Mouse (Mus musculus): ENCODE results near the gene Gm26897. TPM values are rescaled to one million over a fixed set of nuclear protein-coding genes. Genes with fewer than 3 reads are reported as not detected.

Gene Gm26897
- polyA plus RNA-seq, 1 experiment from 2014 or later = not detected

- DNase-seq (ENCODE audit: low spot score) = peak; percentile 74
- H3K36me3 ChIP-seq (replicated peaks) = no peaks in the 10 kb centered on the region
- peak overlapping the region; percentile 39 for H3K4me3 ChIP-seq
- peaks cover 17% of the 10 kb centered on the region; the same call in 1 of the 2 replicates for H3K27me3 ChIP-seq (replicated peaks; ENCODE audit: low read depth, poor library complexity, severe bottlenecking)
- WGBS = 10% methylated on average over 5 of the region's 5 CpGs
- no peaks in the 10 kb centered on the region for H3K9me3 ChIP-seq
- peaks cover 30% of the 10 kb centered on the region for H3K4me1 ChIP-seq
- peak overlapping the region; percentile 79 for H3K27ac ChIP-seq (replicated peaks)
Measured at GRCm38 (mm10) chr5:111755330-111755729, 21.6 kb downstream of the Gm26897 start.

GRCm38 (mm10) chr5:111760721-111761480 is 27.2 kb downstream of the Gm26897 start:
- Histone ChIP-seq H3K9me3 (no peaks in the 10 kb centered on the region), H3K4me3 (peak overlapping the region; percentile 52), H3K27ac (replicated peaks) (peak overlapping the region; percentile 81), H3K27me3 (replicated peaks; ENCODE audit: low read depth, poor library complexity, severe bottlenecking) (peaks cover 26% of the 10 kb centered on the region), H3K36me3 (replicated peaks) (no peaks in the 10 kb centered on the region), H3K4me1 (peaks cover 37% of the 10 kb centered on the region)
- peak; percentile 30 for DNase-seq (ENCODE audit: low spot score)
- 27% methylated on average over 10 of the region's 10 CpGs for WGBS

- Histone ChIP-seq H3K36me3 (replicated peaks) (no peaks in the 10 kb centered on the region), H3K4me1 (peaks cover 35% of the 10 kb centered on the region), H3K4me3 (peak overlapping the region; percentile 52), H3K9me3 (no peaks in the 10 kb centered on the region), H3K27ac (replicated peaks) (peak overlapping the region; percentile 81), H3K27me3 (replicated peaks; ENCODE audit: low read depth, poor library complexity, severe bottlenecking) (peaks cover 26% of the 10 kb centered on the region)
- peak; percentile 70 for DNase-seq (ENCODE audit: low spot score)
- WGBS = under 1% methylated on average over 12 of the region's 12 CpGs
Measured at GRCm38 (mm10) chr5:111761574-111761973, 27.9 kb downstream of the Gm26897 start.

GRCm38 (mm10) chr5:111762085-111762484 is 28.4 kb downstream of the Gm26897 start:
- peak; percentile 75 for DNase-seq (ENCODE audit: low spot score)
- Histone ChIP-seq H3K9me3 (no peaks in the 10 kb centered on the region), H3K36me3 (replicated peaks) (no peaks in the 10 kb centered on the region), H3K27me3 (replicated peaks; ENCODE audit: low read depth, poor library complexity, severe bottlenecking) (peaks cover 26% of the 10 kb centered on the region), H3K27ac (replicated peaks) (peak overlapping the region; percentile 60), H3K4me1 (peaks cover 36% of the 10 kb centered on the region), H3K4me3 (peak overlapping the region; percentile 52)
- 8% methylated on average over 17 of the region's 17 CpGs for WGBS

GRCm38 (mm10) chr5:111765671-111766290 is 32.1 kb downstream of the Gm26897 start:
- Histone ChIP-seq H3K9me3 (no peaks in the 10 kb centered on the region), H3K4me3 (no peak overlapping the region), H3K27me3 (replicated peaks; ENCODE audit: low read depth, poor library complexity, severe bottlenecking) (peaks cover 26% of the 10 kb centered on the region), H3K4me1 (peaks cover 68% of the 10 kb centered on the region), H3K27ac (replicated peaks) (no peak overlapping the region), H3K36me3 (replicated peaks) (no peaks in the 10 kb centered on the region)
- 74% methylated on average over 15 of the region's 15 CpGs for WGBS
- DNase-seq (ENCODE audit: low spot score) = no peak

DNA sequence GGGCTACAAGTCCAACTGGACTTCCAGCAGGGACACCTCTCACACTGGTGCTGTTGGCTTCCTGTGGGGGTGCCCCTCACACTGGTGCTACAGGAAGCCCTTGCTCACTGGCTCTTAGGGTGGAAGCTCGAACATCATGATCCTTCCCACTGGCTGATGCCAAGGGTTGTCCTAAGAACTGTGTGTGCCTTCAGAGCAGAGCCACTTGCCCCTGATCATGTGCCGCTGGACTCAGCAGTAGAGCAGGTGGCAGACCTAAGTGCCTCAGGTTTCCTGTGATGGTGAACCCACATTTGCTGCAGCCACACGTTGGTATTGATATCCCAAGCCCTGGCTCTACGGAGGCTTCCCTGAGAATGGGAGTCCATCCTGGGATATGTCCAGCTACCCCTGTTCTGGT is 33.0 kb downstream of the Gm26897 start:
- Histone ChIP-seq H3K27ac (replicated peaks) (no peak overlapping the region; the same call in 1 of the 2 replicates), H3K4me3 (no peak overlapping the region), H3K4me1 (peaks cover 67% of the 10 kb centered on the region), H3K36me3 (replicated peaks) (no peaks in the 10 kb centered on the region), H3K27me3 (replicated peaks; ENCODE audit: low read depth, poor library complexity, severe bottlenecking) (peaks cover 26% of the 10 kb centered on the region), H3K9me3 (no peaks in the 10 kb centered on the region)
- DNase-seq (ENCODE audit: low spot score) = no peak
- 86% methylated on average over 4 of the region's 4 CpGs for WGBS

DNA sequence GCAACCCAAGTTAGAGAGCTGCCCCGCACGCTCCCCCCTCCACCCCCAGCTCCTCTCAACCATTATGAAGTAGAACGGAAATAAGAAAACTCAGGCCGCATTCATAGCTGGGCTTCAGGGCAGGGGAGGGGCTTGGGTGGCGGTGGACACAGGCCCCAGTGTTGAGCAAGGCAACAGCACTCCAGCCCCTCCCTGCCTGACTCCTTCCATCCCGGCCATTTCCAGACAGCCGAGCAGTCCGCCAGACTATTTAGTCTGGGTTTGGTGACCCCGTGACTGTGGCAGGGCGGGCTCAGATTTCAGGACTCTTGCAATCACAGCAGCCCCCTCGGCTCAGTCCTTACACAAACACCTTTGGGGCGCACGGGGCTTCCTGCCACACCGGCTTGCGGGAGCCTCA is 36.5 kb downstream of the Gm26897 start:
- WGBS = 3% methylated on average over 15 of the region's 15 CpGs
- no peaks in the 10 kb centered on the region for H3K27me3 ChIP-seq (replicated peaks; ENCODE audit: low read depth, poor library complexity, severe bottlenecking)
- H3K9me3 ChIP-seq = no peaks in the 10 kb centered on the region
- H3K36me3 ChIP-seq (replicated peaks) = no peaks in the 10 kb centered on the region
- DNase-seq (ENCODE audit: low spot score) = peak; percentile 93
- peaks cover 75% of the 10 kb centered on the region for H3K4me1 ChIP-seq
- peak overlapping the region; percentile 87 for H3K27ac ChIP-seq (replicated peaks)
- peak overlapping the region; percentile 44 for H3K4me3 ChIP-seq

DNA sequence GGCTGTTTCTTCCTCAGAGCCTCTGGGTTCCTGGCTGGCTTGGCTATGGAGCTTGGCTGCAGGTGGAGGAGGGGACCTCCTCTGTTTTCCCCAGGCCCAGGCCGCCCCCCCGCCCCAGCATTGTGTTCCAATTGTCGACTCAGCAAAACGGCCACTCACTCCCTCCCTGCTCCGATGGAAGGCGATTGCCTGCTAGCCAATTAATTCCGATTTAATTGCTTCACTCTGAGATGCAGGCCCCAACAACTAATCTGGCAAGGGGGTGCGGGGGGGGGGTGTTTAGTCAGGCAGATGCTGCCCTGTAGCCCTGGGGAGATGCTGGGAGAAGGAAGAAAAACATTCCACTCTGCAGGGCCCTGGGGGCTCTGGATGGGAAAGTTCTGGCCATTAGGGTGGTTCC is 38.4 kb downstream of the Gm26897 start:
- no peaks in the 10 kb centered on the region for H3K36me3 ChIP-seq (replicated peaks)
- 11% methylated on average over 8 of the region's 8 CpGs for WGBS
- H3K4me3 ChIP-seq = no peak overlapping the region
- peaks cover 74% of the 10 kb centered on the region for H3K4me1 ChIP-seq
- H3K27ac ChIP-seq (replicated peaks) = peak overlapping the region; percentile 76
- DNase-seq (ENCODE audit: low spot score) = peak; percentile 66
- no peaks in the 10 kb centered on the region for H3K9me3 ChIP-seq
- H3K27me3 ChIP-seq (replicated peaks; ENCODE audit: low read depth, poor library complexity, severe bottlenecking) = no peaks in the 10 kb centered on the region

DNA sequence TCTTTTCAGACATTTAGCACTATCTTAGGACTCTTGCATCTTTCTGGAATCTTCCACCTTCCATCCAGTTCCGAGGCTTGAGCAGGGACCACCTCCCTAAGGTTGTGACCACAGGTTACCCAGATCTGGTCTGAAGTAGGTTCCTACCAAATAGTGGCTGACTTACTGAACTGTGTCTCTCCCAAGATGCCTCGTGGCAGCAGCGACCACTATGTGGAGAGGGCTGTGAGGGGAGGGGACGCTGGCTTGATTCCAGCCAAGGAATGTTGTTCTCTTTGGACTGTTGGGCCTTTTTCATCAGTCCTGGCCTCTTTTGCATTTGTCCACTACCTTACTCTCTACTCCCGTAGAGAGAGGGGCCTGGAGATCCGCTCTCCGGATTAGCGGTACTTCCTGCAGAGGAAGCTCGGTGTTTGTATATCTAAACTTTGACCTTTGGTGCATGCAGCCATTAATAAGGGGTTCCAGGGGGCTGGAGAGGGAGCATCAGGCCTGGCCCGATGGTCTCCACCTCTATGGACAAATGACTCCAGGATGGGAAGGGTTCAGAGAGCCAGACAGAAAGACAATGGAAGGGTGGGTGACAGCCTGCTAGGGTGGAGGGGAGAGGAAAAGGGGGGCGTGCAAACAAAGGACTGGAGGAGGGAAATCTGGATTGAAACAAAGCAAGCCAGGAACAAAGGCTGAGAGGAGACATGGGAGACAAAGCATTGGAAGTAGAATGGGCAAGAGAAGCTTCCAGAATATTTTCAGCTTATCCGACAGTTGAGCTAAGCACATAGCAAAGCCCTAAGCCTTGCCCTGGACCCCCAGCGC is 39.1 kb downstream of the Gm26897 start:
- Histone ChIP-seq H3K4me3 (no peak overlapping the region), H3K9me3 (no peaks in the 10 kb centered on the region), H3K4me1 (peaks cover 70% of the 10 kb centered on the region), H3K27ac (replicated peaks) (peak overlapping the region; percentile 76), H3K27me3 (replicated peaks; ENCODE audit: low read depth, poor library complexity, severe bottlenecking) (no peaks in the 10 kb centered on the region), H3K36me3 (replicated peaks) (no peaks in the 10 kb centered on the region)
- WGBS = 25% methylated on average over 13 of the region's 13 CpGs
- peak; percentile 32 for DNase-seq (ENCODE audit: low spot score)

- H3K27me3 ChIP-seq (replicated peaks; ENCODE audit: low read depth, poor library complexity, severe bottlenecking) = no peaks in the 10 kb centered on the region
- peaks cover 66% of the 10 kb centered on the region for H3K4me1 ChIP-seq
- DNase-seq (ENCODE audit: low spot score) = peak; percentile 39
- H3K4me3 ChIP-seq = no peak overlapping the region
- no peaks in the 10 kb centered on the region for H3K36me3 ChIP-seq (replicated peaks)
- 56% methylated on average over 5 of the region's 5 CpGs for WGBS
- no peaks in the 10 kb centered on the region for H3K9me3 ChIP-seq
- H3K27ac ChIP-seq (replicated peaks) = peak overlapping the region; percentile 76
Measured at GRCm38 (mm10) chr5:111773407-111773733, 39.6 kb downstream of the Gm26897 start.

GRCm38 (mm10) chr5:111776246-111776645 is 42.5 kb downstream of the Gm26897 start:
- H3K27me3 ChIP-seq (replicated peaks; ENCODE audit: low read depth, poor library complexity, severe bottlenecking) = no peaks in the 10 kb centered on the region
- no peak overlapping the region for H3K4me3 ChIP-seq
- 82% methylated on average over 6 of the region's 6 CpGs for WGBS
- no peak for DNase-seq (ENCODE audit: low spot score)
- H3K27ac ChIP-seq (replicated peaks) = no peak overlapping the region
- H3K36me3 ChIP-seq (replicated peaks) = no peaks in the 10 kb centered on the region
- H3K9me3 ChIP-seq = no peaks in the 10 kb centered on the region
- H3K4me1 ChIP-seq = peaks cover 40% of the 10 kb centered on the region

- 79% methylated on average over 5 of the region's 5 CpGs for WGBS
- H3K27ac ChIP-seq (replicated peaks) = peak overlapping the region; percentile 16; the same call in 1 of the 2 replicates
- H3K4me1 ChIP-seq = peaks cover 22% of the 10 kb centered on the region
Measured at GRCm38 (mm10) chr5:111778093-111778492, 44.4 kb downstream of the Gm26897 start.

More at GRCm38 (mm10) chr5:111778093-111778492, 44.4 kb downstream of the Gm26897 start:
- no peak overlapping the region for H3K4me3 ChIP-seq
- DNase-seq (ENCODE audit: low spot score) = no peak
- H3K9me3 ChIP-seq = no peaks in the 10 kb centered on the region
- H3K36me3 ChIP-seq (replicated peaks) = no peaks in the 10 kb centered on the region
- H3K27me3 ChIP-seq (replicated peaks; ENCODE audit: low read depth, poor library complexity, severe bottlenecking) = no peaks in the 10 kb centered on the region

Measured in embryonic facial prominence, embryonic 10.5 days (tissue).